Mouse (Mus musculus) hematopoietic stem cell, adult 5-6 weeks (primary cell): ENCODE results near the gene Tmem40. TPM values are rescaled to one million over a fixed set of nuclear protein-coding genes. Genes with fewer than 3 reads are reported as not detected.

Source experiments
- ATAC-seq, 2 experiments: fragments of 125-278 bp in 1 of 2; replicated peaks in 1 of 2; 2 replicates each; pipeline ENCODE4 v1.8.0; 2016 to 2017; ENCODE audit warnings: inconsistent platforms in 2 of 2, mild to moderate bottlenecking in 2 of 2, moderate number of reproducible peaks in 2 of 2, low read depth in 1 of 2, moderate TSS enrichment in 1 of 2; ENCODE audit not compliant: low FRiP score in 2 of 2, poor library complexity in 2 of 2, severe bottlenecking in 2 of 2, insufficient read depth in 1 of 2, low TSS enrichment in 1 of 2
- total RNA-seq: library from RNA; stranded (forward); fragments of 172-1452, 232-1000 nt; gene quantifications from 2 replicates; pipeline ENCODE4 v1.2.3, GENCODE M21; 2017

The Tmem40 gene
- total RNA-seq: 20.8 and 62.5 TPM in 2 replicates

DNA sequence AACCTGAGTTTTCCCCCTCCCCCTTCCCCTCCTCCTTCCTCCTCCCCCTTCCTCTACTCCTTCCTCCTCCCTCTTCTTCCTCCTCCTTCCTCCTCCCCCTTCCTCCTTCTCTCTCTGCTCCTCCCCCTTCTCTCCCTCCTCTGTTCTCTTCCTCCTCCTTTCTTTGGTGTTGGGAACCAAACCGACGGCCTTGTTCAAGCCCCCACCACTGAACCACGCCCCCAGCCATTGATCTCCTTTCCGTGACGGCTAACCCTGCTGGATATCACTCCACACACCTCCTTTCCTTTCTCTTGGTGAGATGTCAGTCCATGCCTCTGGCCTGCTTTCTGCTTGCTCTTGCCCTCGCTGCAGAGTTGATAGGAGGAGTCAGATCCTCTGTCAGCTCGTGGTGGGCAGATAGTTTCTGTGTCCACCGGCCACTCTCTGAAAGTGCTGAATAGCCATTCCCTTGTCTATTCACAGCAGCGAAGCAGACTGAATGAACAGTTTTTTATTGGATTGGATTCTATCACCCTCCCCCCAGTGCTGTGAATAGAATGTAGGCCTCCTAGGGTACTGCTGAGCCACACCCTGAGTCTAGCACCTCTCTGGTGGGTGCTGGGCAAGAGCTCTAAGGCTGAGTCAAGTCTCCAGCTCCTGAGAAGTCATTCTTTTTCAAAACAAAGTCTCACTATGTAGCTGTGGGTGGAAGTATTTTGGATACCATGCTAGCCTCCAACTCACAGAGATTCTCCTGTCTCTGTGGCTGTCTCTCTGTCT, at the start of gene Tmem40:
Gene Tmem40, minus strand, starts transcription at position 416 of the 762 bp plus-strand sequence.
- ATAC-seq: no peak

DNA sequence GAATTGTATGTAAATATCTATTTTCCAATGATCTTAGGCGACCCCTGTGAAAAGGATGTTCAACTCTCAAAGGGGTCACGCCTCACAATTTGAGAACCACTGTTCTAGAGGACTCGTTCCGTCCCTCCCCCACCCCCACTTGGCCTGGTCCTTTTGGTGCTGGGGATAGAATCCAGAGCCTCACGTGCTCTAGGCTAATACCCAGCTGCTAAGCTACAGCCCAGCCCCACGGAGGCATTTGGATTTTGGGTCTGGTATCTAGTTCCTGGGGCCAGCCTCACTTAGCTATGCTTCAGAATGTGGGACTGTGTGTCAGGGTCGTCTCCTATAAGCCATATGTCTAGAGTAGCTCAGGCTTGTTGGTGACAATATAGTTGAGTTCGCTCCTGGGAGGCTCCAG, 49.4 kb upstream of the Tmem40 start:
- no peak for ATAC-seq

DNA sequence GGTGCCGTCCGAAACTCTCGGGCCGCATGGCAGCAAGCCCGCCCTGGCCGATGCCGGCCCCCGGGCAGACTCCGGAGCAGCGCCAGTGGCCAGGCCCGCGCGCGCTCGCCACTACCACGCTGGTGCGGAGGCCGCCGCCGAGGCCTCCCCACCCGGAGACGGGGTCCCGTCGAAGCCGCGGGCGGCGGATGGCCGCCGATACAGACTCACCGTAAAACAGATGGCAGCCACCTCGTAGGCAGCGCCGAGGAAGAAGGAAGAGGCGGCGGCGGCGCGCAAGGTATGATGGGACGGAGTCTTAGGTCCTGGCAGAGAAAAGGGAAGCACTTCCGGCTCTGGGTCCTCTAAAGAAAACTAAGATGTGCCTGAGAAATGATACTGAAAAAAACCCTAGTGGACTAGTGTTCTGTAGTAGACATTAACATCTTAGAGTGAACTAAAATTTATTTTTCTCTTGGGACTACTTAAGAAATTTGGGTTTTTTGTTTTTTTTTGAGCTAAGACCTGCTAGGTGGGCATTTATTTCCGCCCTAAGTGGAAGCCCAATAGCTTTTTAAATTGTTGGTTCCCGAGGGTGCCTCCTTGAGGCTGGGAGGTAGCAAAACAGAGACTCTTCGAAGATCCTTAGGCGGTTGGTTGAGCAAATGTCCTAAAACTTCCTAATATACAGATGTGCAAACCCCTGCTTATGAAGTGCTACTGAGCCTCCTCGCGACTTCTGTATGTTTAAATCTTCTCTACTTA, 46.5 kb upstream of the Tmem40 start, which contains the start of gene Rpl32:
Gene Rpl32, minus strand, starts transcription at position 260 of the 744 bp plus-strand sequence.
- ATAC-seq: peak; percentile 90 to 91

DNA sequence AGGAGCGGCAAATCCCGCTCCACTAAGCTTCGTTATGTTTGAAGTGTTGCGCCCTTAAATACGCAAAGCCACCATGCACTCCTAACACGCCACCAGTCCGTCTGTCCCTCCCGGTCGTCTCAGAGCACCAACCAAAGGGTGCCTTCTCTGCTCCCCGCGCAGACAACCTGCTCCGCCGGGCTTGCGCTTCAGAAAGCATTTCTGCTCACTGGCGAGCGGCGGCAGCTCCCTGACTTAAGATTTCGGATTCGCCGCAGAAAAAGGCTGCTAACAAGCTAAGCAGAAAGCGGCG, 45.9 kb upstream of the Tmem40 start:
- ATAC-seq: no peak

DNA sequence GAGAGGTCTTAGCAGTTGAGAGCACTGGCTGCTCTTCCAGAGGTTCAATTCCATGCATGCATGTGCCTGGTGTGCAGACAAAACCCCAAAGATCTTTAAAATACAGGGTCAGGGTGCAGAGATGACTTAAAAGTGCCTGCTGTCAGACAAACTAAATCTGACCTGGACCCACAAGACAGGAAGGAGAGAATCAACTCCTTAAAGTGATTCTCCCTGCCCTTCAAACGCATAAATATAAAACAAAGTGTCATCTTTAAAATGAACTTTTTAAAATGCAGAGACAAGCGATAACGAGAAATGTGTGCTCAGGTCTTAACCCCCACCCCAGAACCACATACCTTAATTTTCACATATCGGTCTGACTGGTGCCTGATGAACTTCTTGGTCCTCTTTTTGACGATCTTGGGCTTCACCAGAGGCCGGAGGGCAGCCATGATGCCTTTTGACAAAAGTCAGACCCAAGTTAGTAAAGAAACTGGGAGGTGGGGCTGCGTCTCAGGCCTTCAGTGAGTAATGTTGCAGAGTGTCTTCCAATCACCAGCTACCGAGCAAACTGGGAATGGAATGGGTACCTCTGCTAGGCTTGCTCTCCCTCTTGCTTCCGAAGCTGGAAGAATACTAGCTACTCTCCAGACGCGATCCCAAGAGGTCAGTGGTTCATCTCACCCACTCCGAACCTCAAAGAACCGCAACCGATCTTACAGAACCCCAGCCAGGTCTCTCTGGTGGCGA, 45.4 kb upstream of the Tmem40 start:
- ATAC-seq: no peak

DNA sequence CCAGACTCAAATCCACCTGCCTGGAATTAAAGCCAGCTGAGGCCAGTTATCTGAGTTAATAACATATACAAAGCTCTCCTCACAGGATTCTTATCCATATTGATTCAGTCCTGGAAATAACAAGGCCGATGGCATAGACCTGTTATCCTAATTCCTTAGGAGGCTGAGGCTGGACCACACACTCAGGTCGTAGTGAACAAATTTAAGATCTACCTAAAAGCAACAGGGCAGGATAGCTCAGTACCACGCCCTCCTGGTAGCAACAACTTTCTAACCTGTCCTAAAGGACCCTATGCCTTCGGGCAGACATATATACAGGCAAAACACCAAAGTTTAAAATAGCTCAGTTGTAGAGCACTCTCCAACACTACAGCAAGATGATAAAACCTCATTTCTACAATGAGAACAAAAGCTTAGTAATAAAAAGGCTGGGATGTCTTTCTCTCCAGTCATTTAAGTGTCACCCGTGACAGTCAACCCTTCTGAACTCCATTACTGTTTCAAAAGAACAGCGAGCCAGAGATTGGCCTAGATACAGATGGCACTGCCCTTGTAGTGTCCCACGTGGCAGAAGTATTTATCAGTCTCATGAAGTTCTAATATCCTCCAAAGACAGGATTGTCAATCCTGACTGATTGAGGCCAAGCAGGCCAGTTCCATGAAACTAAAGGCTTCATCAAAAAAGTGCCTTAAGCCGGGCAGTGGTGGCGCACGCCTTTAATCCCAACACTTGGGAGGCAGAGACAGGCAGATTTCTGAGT, 42.4 kb upstream of the Tmem40 start:
- no peak for ATAC-seq

DNA sequence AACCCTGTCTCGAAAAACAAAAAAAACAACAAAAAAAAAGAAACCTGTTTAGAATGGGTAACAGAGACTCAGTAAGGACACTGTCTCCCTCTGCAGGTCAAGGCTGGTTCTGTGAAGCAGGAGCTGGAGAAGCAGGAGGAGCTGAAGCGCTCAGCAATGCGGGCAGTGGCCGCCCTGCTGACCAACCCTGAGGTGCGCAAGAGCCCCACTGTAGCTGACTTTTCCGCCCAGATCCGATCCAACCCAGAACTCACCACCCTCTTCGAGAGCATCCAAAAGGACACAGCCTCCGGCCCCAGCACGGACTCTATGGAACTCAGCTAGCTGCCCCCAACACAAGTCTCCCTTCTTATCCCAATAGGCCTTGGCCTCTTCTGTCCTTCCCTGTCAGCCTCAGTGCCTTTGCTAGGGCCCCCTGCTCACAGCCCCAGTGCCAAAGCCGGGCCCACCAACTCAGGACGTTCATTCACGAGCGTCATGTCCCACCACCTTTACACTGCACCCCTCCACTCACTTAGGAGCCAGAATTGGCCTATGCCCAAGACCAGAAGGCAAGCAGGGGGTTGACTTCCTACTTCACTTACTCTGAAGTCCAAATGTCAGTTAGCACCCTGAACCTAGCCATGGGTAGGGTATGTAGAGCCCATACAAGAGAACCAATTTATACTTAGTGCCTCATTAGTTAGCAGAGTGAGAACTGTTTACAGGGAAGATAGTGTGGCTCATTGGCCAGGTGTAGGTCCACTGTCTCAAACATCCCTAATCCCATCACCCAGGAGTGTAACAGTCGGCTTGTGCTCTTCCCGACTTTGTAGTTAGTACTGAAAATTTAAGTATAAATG, 41.6 kb upstream of the Tmem40 start:
- ATAC-seq: peak; percentile 79 to 80

DNA sequence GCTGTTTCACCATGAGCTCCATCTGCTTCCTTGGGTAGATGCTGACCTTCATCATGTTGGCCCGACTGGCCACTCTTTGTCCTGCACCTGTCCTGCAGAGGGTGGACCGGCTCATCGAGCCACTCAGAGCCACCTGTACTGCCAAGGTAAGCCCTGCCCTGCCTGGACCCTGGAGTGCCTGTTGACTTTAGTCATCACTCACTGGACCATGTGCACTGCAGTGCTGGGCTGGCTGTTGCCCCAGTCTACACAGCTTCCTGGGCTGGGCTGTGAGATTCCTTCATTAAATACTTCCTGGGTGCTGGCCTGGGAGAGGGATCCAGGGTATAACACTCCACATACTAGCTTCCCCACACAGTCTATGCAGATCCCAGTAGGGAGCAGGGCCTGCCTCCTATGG, 39.6 kb upstream of the Tmem40 start:
- no peak for ATAC-seq

DNA sequence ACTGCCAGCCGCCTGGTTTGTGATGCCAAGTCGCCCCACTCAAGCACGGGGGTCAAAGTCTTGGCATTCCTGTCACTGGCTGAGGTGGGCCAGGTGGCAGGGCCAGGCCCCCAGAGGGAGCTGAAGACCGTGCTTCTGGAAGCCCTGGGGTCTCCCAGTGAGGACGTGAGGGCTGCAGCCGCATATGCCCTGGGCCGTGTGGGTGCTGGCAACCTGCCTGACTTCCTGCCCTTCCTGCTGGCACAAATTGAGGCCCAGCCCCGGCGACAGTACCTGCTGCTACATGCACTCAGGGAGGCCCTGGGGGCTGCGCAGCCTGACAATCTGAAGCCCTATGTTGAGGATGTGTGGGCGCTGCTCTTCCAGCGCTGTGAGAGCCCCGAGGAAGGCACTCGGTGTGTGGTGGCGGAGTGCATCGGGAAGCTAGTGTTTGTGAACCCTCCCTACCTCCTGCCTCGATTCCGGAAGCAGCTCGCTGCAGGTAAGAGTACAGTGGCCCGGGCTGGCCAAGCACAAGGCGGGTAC, 30.5 kb upstream of the Tmem40 start:
- ATAC-seq: peak; percentile 61 to 62

DNA sequence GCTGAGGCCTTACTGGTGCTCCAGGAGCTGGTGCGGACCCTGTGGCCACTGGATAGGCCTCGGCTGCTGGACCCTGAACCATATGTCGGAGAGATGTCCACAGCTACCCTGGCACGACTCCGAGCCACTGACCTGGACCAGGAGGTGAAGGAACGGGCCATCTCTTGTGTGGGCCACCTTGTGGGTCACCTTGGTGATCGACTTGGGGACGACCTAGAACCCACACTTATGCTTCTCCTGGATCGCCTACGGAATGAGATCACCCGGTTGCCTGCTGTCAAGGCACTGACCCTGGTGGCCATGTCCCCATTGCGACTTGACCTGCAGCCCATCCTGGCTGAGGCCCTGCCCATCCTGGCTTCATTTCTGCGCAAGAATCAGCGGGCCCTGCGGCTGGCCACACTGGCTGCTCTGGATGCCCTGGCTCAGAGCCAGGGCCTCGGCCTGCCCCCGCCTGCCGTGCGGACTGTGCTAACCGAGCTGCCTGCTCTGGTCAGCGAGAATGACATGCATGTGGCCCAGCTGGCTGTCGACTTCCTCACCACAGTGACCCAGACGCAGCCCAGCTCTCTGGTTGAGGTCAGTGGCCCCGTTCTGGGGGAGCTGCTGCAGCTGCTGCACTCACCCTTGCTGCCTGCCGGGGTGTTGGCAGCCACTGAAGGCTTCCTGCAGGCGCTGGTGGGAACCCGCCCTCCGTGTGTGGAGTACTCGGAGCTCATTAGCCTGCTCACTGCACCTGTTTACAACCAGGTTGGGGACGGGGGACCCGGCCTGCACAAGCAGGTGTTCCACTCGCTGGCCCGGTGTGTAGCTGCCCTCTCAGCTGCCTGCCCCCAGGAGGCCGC, 29.9 kb upstream of the Tmem40 start:
- ATAC-seq: peak; percentile 84 to 86

DNA sequence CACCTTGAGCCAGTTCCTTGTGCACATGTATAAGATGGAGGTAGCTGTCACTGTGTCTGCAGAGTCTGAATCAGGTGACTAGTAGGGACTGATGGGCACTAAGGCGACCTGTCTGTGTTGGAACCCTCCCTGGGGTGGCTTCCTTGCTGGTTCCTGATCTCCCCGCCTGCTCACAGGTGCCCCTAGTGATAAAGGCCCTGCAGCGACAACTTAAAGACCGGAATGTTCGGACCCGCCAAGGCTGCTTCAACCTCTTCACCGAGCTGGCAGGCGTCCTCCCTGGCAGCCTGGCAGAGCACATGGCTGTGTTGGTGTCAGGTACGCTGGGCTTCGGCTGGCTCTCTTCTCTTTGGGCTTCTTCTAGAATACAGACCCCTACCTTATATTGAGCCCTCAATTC, 28.8 kb upstream of the Tmem40 start:
- no peak for ATAC-seq

DNA sequence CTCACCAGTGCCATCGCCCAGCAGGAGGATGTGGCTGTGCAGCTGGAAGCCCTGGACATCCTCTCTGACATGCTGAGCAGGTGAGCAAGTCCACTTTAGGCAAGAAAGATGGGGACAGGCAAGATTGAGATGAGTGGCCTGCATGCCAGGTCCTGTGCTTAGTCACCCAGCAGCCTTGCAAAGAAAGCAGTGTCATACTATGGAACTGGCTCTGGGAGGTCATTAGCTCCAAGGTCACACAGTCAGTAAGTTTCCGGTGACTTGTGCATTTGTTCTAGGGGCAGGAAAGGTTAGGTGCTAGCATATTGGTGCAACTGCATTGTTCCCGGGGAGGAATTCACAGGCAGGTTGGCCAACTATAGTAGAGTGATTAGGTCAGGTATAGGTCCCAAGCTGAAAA, 20.6 kb upstream of the Tmem40 start:
- ATAC-seq: no peak

DNA sequence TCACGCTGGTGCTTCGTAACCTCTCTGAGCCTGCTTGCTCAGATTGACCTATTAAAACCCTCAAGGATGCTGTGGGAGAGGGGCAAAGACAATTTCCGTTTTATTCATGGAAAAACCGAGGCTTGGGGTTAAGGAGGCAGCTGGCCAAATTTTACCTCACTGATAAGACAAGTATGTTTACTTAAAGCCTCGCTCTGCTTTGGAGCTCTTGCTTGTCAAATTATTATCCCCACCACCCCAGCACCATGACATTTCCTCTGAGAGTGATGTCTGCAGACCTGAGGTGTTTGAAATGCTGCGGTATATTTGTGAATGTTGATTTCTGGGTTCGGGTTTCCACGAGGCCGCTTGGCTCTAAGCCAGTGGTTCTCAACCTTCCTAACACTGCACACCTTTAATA, 14.2 kb upstream of the Tmem40 start:
- peak in 1 of 2 experiments; percentile 19; a peak in 1 of 4 replicates for ATAC-seq

DNA sequence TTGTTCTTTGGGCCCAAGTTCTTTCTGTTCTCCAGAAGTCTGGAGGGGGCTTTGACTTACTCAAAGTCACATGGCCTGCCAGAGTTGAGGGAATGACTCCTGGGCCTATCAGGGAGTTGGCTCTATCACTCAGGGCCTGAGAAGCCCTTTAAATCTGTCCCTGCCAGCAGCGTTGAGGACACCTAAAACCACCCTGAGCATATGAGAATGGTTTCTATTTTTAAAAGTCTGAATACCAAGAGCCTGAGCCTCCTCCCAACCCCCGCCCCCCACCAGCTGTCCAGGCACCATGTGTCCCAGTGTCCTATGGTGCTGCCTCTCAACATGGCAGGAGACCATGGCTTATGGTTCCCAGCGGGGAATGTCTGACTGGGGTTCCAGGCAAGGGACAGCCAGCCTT, 13.6 kb upstream of the Tmem40 start:
- ATAC-seq: no peak

DNA sequence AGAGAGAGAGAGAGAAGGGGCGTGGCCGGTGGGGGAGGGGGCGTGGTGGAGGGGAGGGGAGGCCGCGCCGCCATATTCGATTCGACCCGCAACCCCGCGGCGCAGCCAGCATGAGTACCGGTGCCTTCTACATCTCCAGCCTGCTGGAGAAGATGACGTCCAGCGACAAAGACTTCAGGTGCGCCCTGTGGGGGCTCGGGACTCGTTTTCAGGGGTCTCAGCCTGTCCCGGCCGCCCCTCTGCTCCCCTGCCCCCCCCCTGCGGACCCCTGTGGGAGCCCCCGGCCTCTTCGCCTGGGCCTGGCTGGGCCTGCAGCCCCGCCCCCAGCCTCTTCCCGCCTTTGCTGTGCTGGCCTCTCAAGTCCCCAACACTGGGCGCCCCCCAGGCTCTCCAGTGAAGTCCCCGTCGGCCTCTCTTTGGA, 12.3 kb upstream of the Tmem40 start, which contains the start of gene Cand2:
Gene Cand2, plus strand, starts transcription at position 38 of the 421 bp plus-strand sequence.
- ATAC-seq: no peak
